Mouse (Mus musculus) skeletal muscle tissue, adult 2 months (tissue): ENCODE data around the gene Ergic2.

Source experiments
- DNase-seq: peaks from one replicate; pipeline ENCODE4 v3.0.0-alpha.2; 2012; ENCODE audit warnings: low read depth, low spot score

Gene Ergic2

GRCm38 (mm10) chr6:148211897-148212680 is at the start of gene Ergic2:
TSS of gene Ergic2 (minus strand) at chr6:148212374.
- peak; percentile 100 for DNase-seq

- DNase-seq, result no peak
Observed at GRCm38 (mm10) chr6:148260729-148261101, 48.5 kb upstream of the Ergic2 start.

DNA sequence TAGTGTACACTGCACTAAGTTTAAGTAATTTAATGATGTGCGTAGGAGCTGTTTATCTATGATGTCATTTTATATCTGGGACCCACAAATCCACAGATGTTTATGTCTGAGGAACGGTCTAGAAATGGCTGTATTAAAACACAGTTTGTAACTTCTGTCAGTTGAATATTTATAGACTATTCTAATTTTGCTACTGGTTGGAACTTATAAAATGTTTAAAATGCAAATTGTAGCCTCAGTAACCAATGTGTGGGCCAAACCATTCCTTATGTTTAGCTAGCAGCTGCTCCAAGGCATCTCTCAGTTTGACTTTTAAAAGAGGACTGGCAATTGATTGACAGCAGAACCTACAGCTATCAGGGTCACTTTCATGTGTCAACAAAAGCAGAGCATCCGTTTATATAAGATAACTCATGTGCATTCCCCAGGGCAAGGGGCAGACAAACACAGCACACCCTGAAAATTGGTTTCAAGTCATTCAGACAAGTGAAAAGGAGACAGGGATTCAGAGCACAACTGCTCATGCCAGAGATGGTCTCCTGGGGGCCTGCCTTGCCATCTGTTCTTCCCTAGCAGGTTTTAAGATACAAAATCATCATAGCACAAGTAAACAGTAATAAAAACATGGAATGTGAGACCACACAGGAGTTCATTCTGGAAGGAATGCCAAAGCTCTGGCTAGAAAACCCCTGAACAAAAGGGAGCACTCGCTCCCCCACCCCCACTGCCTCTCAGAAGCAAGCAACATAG is 48.0 kb upstream of the Ergic2 start:
- DNase-seq, result no peak

GRCm38 (mm10) chr6:148259074-148259473 is 46.9 kb upstream of the Ergic2 start:
- no peak for DNase-seq

DNA sequence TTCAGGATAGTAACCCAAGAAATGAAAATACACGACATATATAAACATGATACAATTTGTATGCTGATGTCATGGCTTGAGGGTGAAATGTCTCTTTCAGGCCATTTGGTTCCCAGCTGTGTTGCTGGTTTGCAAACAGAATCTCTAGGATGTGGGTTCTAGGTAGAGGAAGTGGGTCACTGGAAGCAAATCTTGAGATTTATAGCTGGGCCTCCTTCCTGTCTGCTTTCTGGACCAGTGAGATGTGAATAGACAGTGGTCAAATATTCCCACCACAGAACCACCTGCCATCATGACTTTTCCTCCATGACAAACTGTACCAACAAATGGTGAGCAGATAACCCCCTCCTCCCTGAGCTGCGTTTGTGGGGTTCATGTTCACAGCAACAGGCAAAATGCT is 45.6 kb upstream of the Ergic2 start:
- no peak for DNase-seq

DNA sequence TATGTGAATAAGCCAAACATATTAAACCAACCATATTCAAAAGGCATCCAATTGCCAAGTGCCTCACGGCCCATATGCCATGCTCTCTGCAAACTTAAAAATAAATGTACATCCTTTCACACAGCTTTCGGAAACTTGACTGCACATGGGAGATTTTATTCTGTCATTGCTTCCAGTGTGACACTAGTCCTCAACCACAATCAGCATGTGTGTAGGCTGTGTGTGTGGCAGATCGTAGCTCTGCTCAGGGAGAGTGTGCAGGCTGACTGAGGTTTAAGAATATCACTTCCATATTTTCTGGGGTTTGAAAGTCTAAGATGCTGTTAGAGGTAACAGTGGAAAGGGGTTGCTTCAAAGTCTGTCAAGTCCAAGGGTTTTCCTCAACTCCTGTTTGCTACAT is 43.9 kb upstream of the Ergic2 start:
- no peak for DNase-seq

- no peak for DNase-seq
Observed at GRCm38 (mm10) chr6:148255395-148256053, 43.4 kb upstream of the Ergic2 start.

GRCm38 (mm10) chr6:148249221-148249620 is 37.0 kb upstream of the Ergic2 start:
- no peak for DNase-seq

DNA sequence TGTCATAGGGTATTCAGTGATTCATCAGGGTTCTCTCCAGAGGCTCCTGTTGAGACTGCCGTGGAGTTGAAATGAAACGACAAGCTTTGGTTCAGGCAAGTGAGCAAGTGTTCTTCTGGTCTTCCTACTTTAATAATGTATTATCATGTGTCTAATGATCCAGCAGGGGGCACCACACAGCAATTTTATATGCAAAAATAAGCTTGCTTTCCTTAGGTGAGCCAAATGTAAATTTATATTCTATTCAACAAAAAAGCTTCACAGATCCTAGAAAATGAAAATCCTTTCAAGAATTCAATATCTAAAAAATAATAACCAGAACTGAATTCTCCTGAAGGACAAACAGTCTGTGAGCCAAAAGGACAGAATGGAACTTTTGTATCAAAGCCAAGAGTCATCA is 36.5 kb upstream of the Ergic2 start:
- peak; percentile 18 for DNase-seq

DNA sequence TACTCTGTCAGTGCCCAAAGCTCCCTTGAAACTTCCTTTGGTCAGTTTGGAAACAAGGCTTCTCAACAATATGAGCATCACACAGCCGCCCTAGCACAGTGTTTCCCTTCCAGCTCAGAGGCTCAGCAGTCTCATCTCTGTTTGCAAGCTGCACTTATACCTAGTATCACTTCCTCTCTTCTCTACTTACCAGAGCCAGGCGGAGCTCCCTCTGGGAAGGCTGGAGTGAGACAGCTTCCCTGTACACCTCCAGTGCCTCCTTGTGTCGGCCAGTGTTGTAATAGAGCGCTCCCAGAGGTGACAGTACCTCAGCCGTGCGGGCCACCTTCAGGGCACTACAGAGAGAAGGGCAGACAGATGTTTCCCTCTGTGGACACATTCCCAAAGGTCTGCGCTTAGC is 34.4 kb upstream of the Ergic2 start:
- DNase-seq, result no peak

- no peak for DNase-seq
Observed at GRCm38 (mm10) chr6:148244836-148245235, 32.7 kb upstream of the Ergic2 start.

DNA sequence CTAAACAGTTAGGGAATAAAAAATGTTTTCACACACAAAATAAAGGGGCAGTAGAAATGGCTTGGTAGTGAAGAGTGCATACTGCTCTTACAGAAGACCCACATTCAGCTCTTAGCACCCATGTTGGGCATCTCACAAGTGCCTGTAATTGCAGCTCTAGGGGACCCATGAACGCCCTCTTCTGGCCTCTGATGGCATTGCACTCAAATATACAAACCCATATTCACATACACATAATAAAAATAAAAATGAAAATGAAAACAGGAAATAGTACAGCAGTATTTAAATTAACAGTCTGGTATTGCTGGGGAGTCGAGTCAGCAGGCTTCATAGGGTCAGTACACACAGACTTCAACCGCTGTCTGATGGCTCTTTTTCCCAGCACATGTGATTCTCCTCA is 30.1 kb upstream of the Ergic2 start:
- DNase-seq, result no peak

DNA sequence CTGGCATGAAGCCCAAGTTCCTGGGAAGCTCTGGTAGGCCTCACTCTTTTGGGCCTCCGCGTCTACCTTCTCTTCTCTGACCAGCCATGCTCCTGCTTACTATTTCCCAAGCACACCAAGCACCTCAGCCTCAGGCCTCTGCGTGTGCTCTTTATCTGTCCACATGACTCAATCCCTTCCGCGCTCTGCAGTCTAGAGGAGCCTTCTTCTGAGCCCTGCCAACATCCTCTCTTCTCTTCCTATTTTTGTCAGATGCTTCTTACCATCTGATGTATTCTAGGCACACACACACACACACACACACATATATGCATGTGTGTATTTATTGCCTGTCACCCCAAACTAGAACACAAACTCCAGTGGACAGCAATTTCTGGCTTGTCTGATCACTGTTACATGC is 29.5 kb upstream of the Ergic2 start:
- no peak for DNase-seq

DNA sequence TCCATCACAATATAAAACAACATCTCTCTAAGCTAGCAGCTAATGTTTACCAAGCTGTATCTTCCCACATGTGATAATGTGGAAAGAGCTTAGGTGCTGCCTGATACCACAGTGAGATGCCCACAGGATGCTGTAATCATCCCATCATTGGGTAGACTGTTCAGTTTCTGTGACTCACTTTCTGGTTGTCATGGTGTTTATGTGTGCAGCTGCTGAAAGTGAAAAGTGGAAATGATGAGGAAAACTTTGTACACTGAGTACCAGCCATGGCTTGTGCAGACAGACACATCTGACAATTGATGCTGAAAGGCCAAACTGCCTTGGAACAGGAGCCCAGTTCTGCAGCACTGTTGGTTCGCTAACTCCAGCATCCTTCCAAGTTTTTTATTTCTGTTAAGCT is 27.1 kb upstream of the Ergic2 start:
- DNase-seq, result no peak

GRCm38 (mm10) chr6:148237453-148237852 is 25.3 kb upstream of the Ergic2 start:
- no peak for DNase-seq

DNA sequence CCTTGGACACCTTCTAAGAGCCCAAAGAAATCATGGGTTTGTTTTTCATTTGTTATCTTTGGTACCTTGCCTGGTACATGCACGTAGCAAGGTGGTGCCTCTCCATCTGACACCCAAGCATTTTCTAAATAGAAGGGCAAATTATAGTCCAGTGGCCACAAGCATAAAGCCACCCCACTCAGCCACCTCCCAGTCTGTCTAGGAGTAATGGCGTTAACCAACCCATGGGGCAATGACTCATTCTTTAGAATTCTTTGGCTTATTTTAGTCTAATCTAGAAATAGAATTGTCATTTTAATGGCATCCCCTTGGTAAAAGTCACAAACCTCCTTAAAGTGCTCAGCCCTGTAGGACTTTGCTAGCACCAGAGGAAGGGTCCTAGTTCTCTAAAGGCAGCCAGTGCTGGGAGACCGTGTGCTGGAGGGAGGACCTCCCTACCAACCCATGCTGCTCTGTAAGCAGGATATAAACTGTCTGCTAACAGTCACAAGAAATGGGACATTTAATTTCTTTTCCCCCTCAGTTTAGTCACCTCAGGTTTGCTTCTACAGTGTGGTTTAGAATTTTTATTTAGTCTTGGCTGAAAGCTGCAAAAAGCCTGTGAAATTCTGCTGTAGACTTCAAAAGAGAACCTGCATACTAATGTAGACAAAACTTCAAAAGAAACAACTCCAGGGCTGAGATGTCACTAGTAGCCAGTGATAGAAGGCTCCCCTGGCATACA is 22.1 kb upstream of the Ergic2 start:
- DNase-seq, result no peak

- no peak for DNase-seq
Observed at GRCm38 (mm10) chr6:148227542-148227941, 15.4 kb upstream of the Ergic2 start.

- no peak for DNase-seq
Observed at GRCm38 (mm10) chr6:148222686-148223085, 10.5 kb upstream of the Ergic2 start.

GRCm38 (mm10) chr6:148218235-148219076 is 6.3 kb upstream of the Ergic2 start:
- no peak for DNase-seq

GRCm38 (mm10) chr6:148216752-148217151 is 4.6 kb upstream of the Ergic2 start:
- DNase-seq, result no peak

DNA sequence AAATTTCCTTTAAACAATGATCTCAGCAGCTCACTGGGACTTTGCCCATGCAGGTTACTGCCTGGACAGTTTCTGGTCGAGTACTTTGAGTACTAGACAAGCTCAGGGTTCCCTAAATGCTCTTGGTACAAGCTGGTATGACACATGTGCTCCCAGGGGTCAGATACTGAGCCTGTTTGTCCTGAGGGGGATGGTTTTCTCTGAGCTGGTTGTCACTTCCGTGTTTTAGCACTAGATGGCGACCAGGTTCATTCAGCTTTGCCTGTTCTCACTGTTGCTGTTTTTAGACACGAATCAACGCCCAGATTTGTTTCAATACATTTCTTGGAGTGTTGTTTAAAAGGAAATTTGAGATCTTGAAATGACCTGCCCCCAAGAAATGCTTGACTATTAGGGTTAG is 2.6 kb upstream of the Ergic2 start:
- DNase-seq, result peak; percentile 6
